Mouse (Mus musculus) erythroblast, embryonic 14.5 days (primary cell): Measurements from ENCODE around the gene Mrgpra6. TPM values are rescaled to one million over a fixed set of nuclear protein-coding genes. Genes with fewer than 3 reads are reported as not detected.

Experiments used
- H3K27me3 ChIP-seq: 2 replicates; pipeline ENCODE4 v1.6.1; 2012; ENCODE audit warnings: inconsistent platforms; ENCODE audit not compliant: control insufficient read depth
- H3K36me3 ChIP-seq: 2 replicates; pipeline ENCODE4 v1.6.1; 2012; ENCODE audit warnings: mild to moderate bottlenecking, inconsistent platforms; ENCODE audit not compliant: control insufficient read depth
- H3K4me1 ChIP-seq: 2 replicates; pipeline ENCODE4 v1.6.1; 2012; ENCODE audit warnings: inconsistent platforms; ENCODE audit not compliant: control insufficient read depth
- H3K4me3 ChIP-seq: replicated peaks from 2 replicates; pipeline ENCODE3; 2012; ENCODE audit warnings: moderate library complexity, mild to moderate bottlenecking, inconsistent platforms
- H3K9me3 ChIP-seq: 2 replicates; pipeline ENCODE4 v1.6.1; 2012; ENCODE audit warnings: low read length, inconsistent platforms, mixed read lengths; ENCODE audit not compliant: control insufficient read depth
- GATA1 ChIP-seq: IDR thresholded peaks from 2 replicates; pipeline ENCODE4 v1.6.1; 2012; ENCODE audit warnings: low read length, inconsistent platforms, mixed read lengths
- TAL1 ChIP-seq: IDR thresholded peaks from 3 replicates; pipeline ENCODE4 v1.6.1; 2012; ENCODE audit warnings: low read length, inconsistent platforms, mixed read lengths
- polyA plus RNA-seq: library from polyadenylated mRNA; stranded (reverse); fragments of >175 nt; gene quantifications from 2 replicates; pipeline ENCODE4 v1.2.3, GENCODE M21; 2012

The Mrgpra6 gene
- polyA plus RNA-seq, 1 experiment: not detected

DNA sequence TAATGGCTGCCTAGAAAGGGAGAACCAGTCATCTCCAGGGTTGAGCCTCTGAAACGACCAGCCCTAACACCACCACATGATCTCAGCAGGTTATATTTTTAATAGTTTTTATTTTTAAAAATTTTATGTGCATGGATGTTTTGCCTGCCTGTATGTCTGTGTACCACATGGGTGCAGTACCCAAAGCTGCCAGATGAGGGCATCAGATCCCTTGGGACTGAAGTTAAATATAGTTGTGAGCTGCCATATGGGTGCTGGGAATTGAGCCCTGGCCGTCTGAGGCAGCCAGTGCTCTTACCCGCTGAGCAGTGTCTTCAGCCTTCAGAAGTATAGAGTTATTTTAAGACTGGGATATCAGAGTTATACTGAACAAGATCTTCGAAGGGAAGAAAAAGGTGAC is 49.3 kb downstream of the Mrgpra6 start:
- Histone ChIP-seq H3K27me3 (no peaks in the 10 kb centered on the region), H3K4me3 (no peak overlapping the region), H3K4me1 (no peaks in the 10 kb centered on the region), H3K36me3 (no peaks in the 10 kb centered on the region), H3K9me3 (no peaks in the 10 kb centered on the region)
- TF ChIP-seq GATA1 (no peak), TAL1 (no peak)

DNA sequence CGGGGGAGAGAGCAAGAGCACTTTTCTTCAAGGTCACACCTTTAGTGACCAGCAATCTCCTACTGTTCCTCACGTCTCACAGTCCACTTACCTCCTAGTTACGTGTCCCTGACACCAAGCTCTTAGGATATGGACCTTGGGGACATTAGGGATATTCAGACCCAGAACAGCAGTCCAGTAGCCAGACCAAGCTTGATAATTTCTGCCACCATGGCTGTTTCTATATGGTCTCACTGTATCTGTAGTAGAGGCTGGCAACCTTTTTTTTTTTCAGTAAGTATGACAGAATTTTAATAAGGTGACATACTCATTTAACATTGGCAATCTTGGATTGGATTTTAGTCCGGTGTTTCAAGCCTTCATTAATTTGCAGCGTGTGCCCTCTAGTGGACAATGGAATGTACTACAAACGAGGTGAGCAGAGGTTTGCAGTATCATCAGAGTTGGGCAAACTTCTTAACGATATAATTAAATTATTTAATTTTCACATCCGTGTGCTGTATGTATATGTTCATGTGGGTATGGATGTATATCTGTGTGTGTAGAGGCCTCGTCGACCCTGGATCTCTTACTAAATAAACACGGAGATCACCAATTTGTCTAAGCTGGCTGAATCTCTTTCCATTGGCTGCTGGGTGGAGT is 54.2 kb downstream of the Mrgpra6 start:
- H3K4me1 ChIP-seq: no peaks in the 10 kb centered on the region
- TF ChIP-seq TAL1 (no peak), GATA1 (no peak)
- no peaks in the 10 kb centered on the region for H3K36me3 ChIP-seq
- no peaks in the 10 kb centered on the region for H3K9me3 ChIP-seq
- H3K4me3 ChIP-seq: no peak overlapping the region
- H3K27me3 ChIP-seq: no peaks in the 10 kb centered on the region

DNA sequence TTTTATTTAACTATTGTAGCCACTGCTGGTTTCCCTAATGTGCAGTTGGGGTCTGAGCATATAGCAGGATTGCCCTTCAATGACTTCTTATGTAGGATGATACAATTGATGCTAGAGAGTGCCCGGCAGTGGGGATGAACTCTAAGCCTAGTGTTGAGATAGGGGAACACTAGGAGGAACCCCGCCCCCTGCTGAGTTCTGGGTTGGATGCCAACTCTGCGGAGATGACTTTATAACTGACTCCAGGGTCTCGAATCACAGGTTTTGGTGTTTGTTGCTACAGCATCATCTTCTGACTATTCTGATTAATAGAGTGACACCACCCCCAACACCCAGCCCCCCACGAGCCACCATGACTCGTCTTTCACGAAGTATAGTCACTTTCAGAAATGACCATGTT is 56.4 kb downstream of the Mrgpra6 start:
- H3K4me1 ChIP-seq: no peaks in the 10 kb centered on the region
- no peaks in the 10 kb centered on the region for H3K36me3 ChIP-seq
- no peak overlapping the region for H3K4me3 ChIP-seq
- no peaks in the 10 kb centered on the region for H3K9me3 ChIP-seq
- TF ChIP-seq GATA1: no peak
- TF ChIP-seq TAL1: no peak
- H3K27me3 ChIP-seq: no peaks in the 10 kb centered on the region

DNA sequence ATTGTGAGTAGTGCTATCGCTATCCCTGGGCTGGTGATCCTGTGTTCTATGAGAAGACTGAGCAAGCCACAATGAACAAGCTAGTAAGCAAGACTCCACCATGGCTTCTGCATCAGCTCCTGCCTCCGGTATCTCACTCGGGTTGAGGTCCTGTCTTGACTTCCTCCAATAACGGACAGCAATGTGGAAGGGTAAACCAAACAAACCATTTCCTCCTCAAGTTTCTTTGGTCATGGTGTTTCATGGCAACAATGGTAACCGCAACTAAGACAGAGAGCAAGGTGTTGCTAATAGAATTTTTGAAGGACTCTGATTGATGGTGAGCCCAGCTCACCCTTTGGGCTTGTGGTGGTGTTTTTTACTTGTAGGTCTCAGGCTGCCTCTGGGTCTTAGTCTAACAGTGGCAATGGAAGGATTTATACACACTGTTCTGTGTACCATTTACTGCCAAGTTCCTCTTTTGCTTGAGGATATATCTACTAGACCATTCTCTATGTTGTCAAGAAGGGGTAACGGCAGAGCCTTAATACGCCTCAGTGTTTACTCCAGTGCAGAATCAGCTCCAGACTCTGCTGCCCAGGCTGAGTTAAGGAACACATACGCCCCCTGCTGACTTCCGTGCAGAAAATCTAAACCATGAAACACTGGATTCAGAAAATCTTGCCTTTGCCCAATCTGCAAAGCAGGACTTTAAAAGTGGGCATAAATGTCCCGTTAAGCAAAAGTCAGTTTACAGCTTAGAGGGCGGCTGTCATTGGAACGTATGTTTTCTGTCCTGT is 58.5 kb downstream of the Mrgpra6 start:
- TF ChIP-seq TAL1 (no peak), GATA1 (no peak)
- H3K9me3 ChIP-seq: no peaks in the 10 kb centered on the region
- H3K27me3 ChIP-seq: no peaks in the 10 kb centered on the region
- H3K4me3 ChIP-seq: no peak overlapping the region
- no peaks in the 10 kb centered on the region for H3K36me3 ChIP-seq
- no peaks in the 10 kb centered on the region for H3K4me1 ChIP-seq

DNA sequence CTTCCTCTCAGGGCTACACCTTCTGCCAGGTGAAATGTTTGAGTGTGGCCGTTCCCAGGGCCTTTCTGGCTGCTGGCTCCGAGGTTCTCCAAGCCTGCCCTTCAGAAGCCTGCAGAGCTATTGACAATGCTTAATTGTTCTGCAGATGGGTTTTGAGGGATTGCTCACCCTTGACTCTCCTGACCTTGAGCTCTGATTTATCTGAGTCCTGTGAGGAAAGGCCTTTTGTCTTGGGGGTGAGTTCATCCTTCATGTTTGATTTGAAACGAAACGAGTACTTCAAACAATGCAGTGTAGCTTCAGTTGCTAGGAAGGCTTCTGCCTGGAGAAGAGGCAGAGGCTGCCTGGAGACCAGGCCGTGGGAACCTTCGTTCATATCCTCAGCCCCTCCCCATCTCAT is 60.4 kb downstream of the Mrgpra6 start:
- no peak overlapping the region for H3K4me3 ChIP-seq
- H3K27me3 ChIP-seq: no peaks in the 10 kb centered on the region
- no peaks in the 10 kb centered on the region for H3K36me3 ChIP-seq
- H3K9me3 ChIP-seq: no peaks in the 10 kb centered on the region
- TF ChIP-seq GATA1 (no peak), TAL1 (no peak)
- H3K4me1 ChIP-seq: no peaks in the 10 kb centered on the region

DNA sequence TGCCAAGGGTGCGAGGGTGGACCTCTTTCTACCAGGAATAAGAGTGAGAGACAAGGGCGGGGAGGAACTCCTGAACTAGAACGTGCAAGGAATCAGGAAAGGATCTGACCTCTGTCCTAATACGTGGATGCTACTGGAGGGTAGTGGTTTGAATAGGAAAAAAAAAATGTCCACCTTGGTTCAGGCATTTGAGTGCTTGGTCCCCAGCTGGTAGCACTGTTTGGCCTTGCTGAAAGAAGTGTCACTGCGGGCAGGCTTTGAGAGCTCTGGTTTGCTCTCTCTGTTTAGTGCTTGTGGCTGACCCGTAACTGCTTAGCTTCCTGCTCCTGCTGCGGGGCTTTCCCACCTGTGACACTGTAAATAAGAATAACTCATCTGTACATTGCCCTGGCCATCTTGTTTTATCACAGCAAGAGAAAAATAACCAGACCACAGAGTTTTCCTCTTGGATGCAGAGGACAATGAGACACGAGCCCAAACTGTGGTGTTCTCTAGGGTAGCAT is 64.8 kb downstream of the Mrgpra6 start:
- no peaks in the 10 kb centered on the region for H3K36me3 ChIP-seq
- no peak overlapping the region for H3K4me3 ChIP-seq
- no peaks in the 10 kb centered on the region for H3K9me3 ChIP-seq
- TF ChIP-seq GATA1: no peak
- no peak for TF ChIP-seq TAL1
- no peaks in the 10 kb centered on the region for H3K27me3 ChIP-seq
- H3K4me1 ChIP-seq: no peaks in the 10 kb centered on the region

Other genes with a start within 250 kb of the Mrgpra6 start
- gene Uevld, start 246.4 kb downstream of the Mrgpra6 start, polyA plus RNA-seq: 0.02 and 0.03 TPM in 2 replicates
- gene Gm9999, start 221.3 kb downstream of the Mrgpra6 start, polyA plus RNA-seq: not detected in 2 replicates
- 0.48 and 0.60 TPM in 2 replicates for gene Spty2d1, start 196.5 kb downstream of the Mrgpra6 start, polyA plus RNA-seq
- gene Tmem86a, start 154.3 kb downstream of the Mrgpra6 start, polyA plus RNA-seq: 0.24 and 0.28 TPM in 2 replicates
- not detected in 2 replicates for gene Ptpn5, start 71.2 kb downstream of the Mrgpra6 start, polyA plus RNA-seq
- not detected in 2 replicates for gene Mrgpra9, start 47.9 kb upstream of the Mrgpra6 start, polyA plus RNA-seq
- gene Mrgpra1, start 149.3 kb upstream of the Mrgpra6 start, polyA plus RNA-seq: not detected in 2 replicates
- not detected in 2 replicates for gene Mrgpra2a, start 247.2 kb upstream of the Mrgpra6 start, polyA plus RNA-seq